In genomic region chr19:38134806-38135205, GRCm38 (mm10) we compare ENCODE assay signal across 24 mouse cellular contexts. TPM values are rescaled to one million over a fixed set of nuclear protein-coding genes. Genes with fewer than 3 reads are reported as not detected.
DNase-seq lines count a peak whose midpoint lies in the region; ATAC-seq and TF ChIP-seq lines count a peak whose summit lies in the region.
"Had no signal": no experiment of that assay in that cellular context is flagged by ENCODE, and none has a peak within 500 bp of the region (broad histone marks: within the 10 kb centered on the region; RNA-seq: fewer than 3 reads in every experiment).

No protein-coding gene starts in this region.

- TF ChIP-seq CTCF in liver, postnatal 0 days (IDR thresholded peaks at IDR 0.05; ENCODE audit: low read depth), result no peak

- no peak for TF ChIP-seq EP300 in liver, postnatal 0 days (IDR thresholded peaks at IDR 0.05; ENCODE audit: low read depth)

- H3K4me2 ChIP-seq in liver, embryonic 11.5 days, result no peak overlapping the region
- H3K4me2 ChIP-seq in liver, embryonic 12.5 days, result no peak overlapping the region
- 0 out of 2 replicates have a peak overlapping the region, but pooled peaks have one; percentile 26 for H3K4me2 ChIP-seq in liver, postnatal 0 days (ENCODE audit: low read depth, low read length)
- H3K4me2 ChIP-seq: embryonic facial prominence, embryonic 13.5 days; forebrain, embryonic 12.5 days; heart, embryonic 11.5 days; heart, embryonic 15.5 days; hindbrain, embryonic 14.5 days had no signal

- H3K9ac ChIP-seq in liver, embryonic 11.5 days (ENCODE audit: low read depth, low read length), result no peak overlapping the region
- no peak overlapping the region for H3K9ac ChIP-seq in liver, embryonic 12.5 days
- H3K9ac ChIP-seq in liver, postnatal 0 days (replicated peaks), result no peak overlapping the region
- H3K9ac ChIP-seq: embryonic facial prominence, embryonic 13.5 days; forebrain, embryonic 12.5 days; heart, embryonic 15.5 days; hindbrain, embryonic 14.5 days had no signal

- no peaks in the 10 kb centered on the region for H3K36me3 ChIP-seq in liver, embryonic 11.5 days (ENCODE audit: control insufficient read depth, insufficient read depth, low read length)
- no peaks in the 10 kb centered on the region for H3K36me3 ChIP-seq in liver, embryonic 12.5 days
- H3K36me3 ChIP-seq in liver, postnatal 0 days (replicated peaks; ENCODE audit: insufficient read depth, low read length), result no peaks in the 10 kb centered on the region
- H3K36me3 ChIP-seq: embryonic facial prominence, embryonic 13.5 days; forebrain, embryonic 12.5 days; heart, embryonic 15.5 days; hindbrain, embryonic 10.5 days had no signal

- 67% methylated on average over 6 of the region's 6 CpGs for WGBS in liver, embryonic 11.5 days
- WGBS in liver, embryonic 12.5 days (ENCODE audit: insufficient replicate concordance), result 65% methylated on average over 6 of the region's 6 CpGs
- WGBS in liver, postnatal 0 days (ENCODE audit: insufficient replicate concordance), result 56% methylated on average over 6 of the region's 6 CpGs

- H3K4me1 ChIP-seq in liver, embryonic 11.5 days (replicated peaks; ENCODE audit: control insufficient read depth, insufficient read depth, low read length), result no peaks in the 10 kb centered on the region
- no peaks in the 10 kb centered on the region for H3K4me1 ChIP-seq in liver, embryonic 12.5 days
- peaks cover 8% of the 10 kb centered on the region for H3K4me1 ChIP-seq in liver, postnatal 0 days (ENCODE audit: insufficient read depth)
- H3K4me1 ChIP-seq: embryonic facial prominence, embryonic 13.5 days; forebrain, embryonic 12.5 days; heart, embryonic 15.5 days had no signal

- no peaks in the 10 kb centered on the region for H3K9me3 ChIP-seq in liver, embryonic 11.5 days (ENCODE audit: control insufficient read depth, low read length)
- no peaks in the 10 kb centered on the region for H3K9me3 ChIP-seq in liver, embryonic 12.5 days (replicated peaks)
- no peaks in the 10 kb centered on the region for H3K9me3 ChIP-seq in liver, postnatal 0 days (ENCODE audit: low read length)
- H3K9me3 ChIP-seq: embryonic facial prominence, embryonic 13.5 days; forebrain, embryonic 12.5 days; heart, embryonic 15.5 days; hindbrain, embryonic 10.5 days had no signal

- H3K27me3 ChIP-seq in liver, embryonic 11.5 days (replicated peaks; ENCODE audit: control insufficient read depth, insufficient read depth, low read length), result no peaks in the 10 kb centered on the region
- no peaks in the 10 kb centered on the region for H3K27me3 ChIP-seq in liver, embryonic 12.5 days (replicated peaks)
- no peaks in the 10 kb centered on the region for H3K27me3 ChIP-seq in liver, postnatal 0 days (ENCODE audit: insufficient read depth, low read length)
- H3K27me3 ChIP-seq: embryonic facial prominence, embryonic 13.5 days; forebrain, embryonic 12.5 days had no signal

- H3K27ac ChIP-seq in liver, embryonic 11.5 days (ENCODE audit: low read depth, low read length), result peak overlapping the region; percentile 71
- H3K27ac ChIP-seq in liver, embryonic 12.5 days, result peak overlapping the region; percentile 64
- peak overlapping the region; percentile 76 for H3K27ac ChIP-seq in liver, postnatal 0 days (ENCODE audit: low read depth)
- H3K27ac ChIP-seq: embryonic facial prominence, embryonic 13.5 days; forebrain, embryonic 12.5 days; heart, adult 2 months; heart, embryonic 15.5 days; hindbrain, embryonic 10.5 days; hindbrain, embryonic 14.5 days had no signal

- no peak for ATAC-seq in liver, embryonic 11.5 days (replicated peaks; ENCODE audit: low FRiP score)
- ATAC-seq in liver, embryonic 12.5 days, result no peak; the same call in 1 of the 2 replicates
- ATAC-seq in liver, postnatal 0 days, result no peak
- ATAC-seq: forebrain, embryonic 16.5 days had no signal

- no peak for DNase-seq in liver, embryonic 11.5 days (ENCODE audit: low spot score)
- no peak for DNase-seq in liver
- DNase-seq in liver, postnatal 0 days, result no peak
- no peak for DNase-seq in gastrocnemius, postnatal 4 days (ENCODE audit: low spot score in 2 of 2)
- DNase-seq in right cerebral cortex, postnatal 25 days, result no peak
- no peak for DNase-seq in gastrocnemius, postnatal 10 days
- no peak for DNase-seq in spleen, adult 18-20 months
- DNase-seq: adrenal gland, adult 2 months; adrenal gland, postnatal 36 days; cerebellum, adult 11 months; cerebellum, adult 8-10 months; cerebellum, postnatal 25 days; gastrocnemius, postnatal 25 days; heart, adult 2 months; heart, postnatal 14 days had no signal

- no peak overlapping the region for H3K4me3 ChIP-seq in liver, embryonic 11.5 days (ENCODE audit: low read depth, low read length)
- H3K4me3 ChIP-seq in liver, embryonic 12.5 days, result no peak overlapping the region
- no peak overlapping the region for H3K4me3 ChIP-seq in liver, postnatal 0 days (ENCODE audit: low read depth, low read length)
- H3K4me3 ChIP-seq: embryonic facial prominence, embryonic 13.5 days; forebrain, embryonic 12.5 days; heart, adult 2 months; heart, embryonic 15.5 days; hindbrain, embryonic 10.5 days had no signal

RNA-seq across cellular contexts. Expression of gene Pde6c, which starts 2.2 kb away (rescaled TPM):
- 2.4 and 4.0 TPM in 2 replicates for polyA plus RNA-seq in liver, embryonic 11.5 days (2014; fragmentation: Nextera tagmentation; extraction: Ambion mirVana)
- 3.2 and 3.5 TPM in 2 replicates for polyA plus RNA-seq in liver, embryonic 12.5 days (2016; fragmentation: Nextera tagmentation; extraction: Ambion mirVana)
- 24.7 and 28.2 TPM in 2 replicates for polyA plus RNA-seq in liver, postnatal 0 days (2015; fragmentation: Nextera tagmentation; extraction: Ambion mirVana)
- total RNA-seq in gastrocnemius, postnatal 4 days (2021), result not detected
- not detected for total RNA-seq in gastrocnemius, postnatal 10 days (2021)
- total RNA-seq: adrenal gland, adult 2 months; adrenal gland, postnatal 36 days; ES-E14; gastrocnemius, postnatal 25 days; heart, adult 2 months; heart, postnatal 14 days had no signal
- polyA plus RNA-seq: adrenal gland, adult 2 months; embryonic facial prominence, embryonic 13.5 days; forebrain, embryonic 12.5 days; heart, adult 2 months; heart, embryonic 15.5 days; hindbrain, embryonic 10.5 days had no signal

RNA-seq across cellular contexts. Expression of gene Rbp4, which starts 9.7 kb away (rescaled TPM):
- polyA plus RNA-seq in liver, embryonic 11.5 days (2014; fragmentation: Nextera tagmentation; extraction: Ambion mirVana), result 1,416 and 1,448 TPM in 2 replicates
- polyA plus RNA-seq in liver, embryonic 12.5 days (2016; fragmentation: Nextera tagmentation; extraction: Ambion mirVana), result 1,432 and 1,434 TPM in 2 replicates
- polyA plus RNA-seq in liver, postnatal 0 days (2015; fragmentation: Nextera tagmentation; extraction: Ambion mirVana), result 7,568 and 8,084 TPM in 2 replicates
- total RNA-seq in gastrocnemius, postnatal 4 days (2021), result 10 to 100 TPM; 10.6 to 19.7 TPM
- total RNA-seq in gastrocnemius, postnatal 10 days (2021), result 1 to 10 TPM; 5.5 to 7.2 TPM

RNA-seq across cellular contexts. Expression of gene Ffar4, which starts 37.9 kb away (rescaled TPM):
- polyA plus RNA-seq in liver, embryonic 11.5 days (2014; fragmentation: Nextera tagmentation; extraction: Ambion mirVana), result 1.1 TPM in 2 replicates
- 0.18 and 0.54 TPM in 2 replicates for polyA plus RNA-seq in liver, embryonic 12.5 days (2016; fragmentation: Nextera tagmentation; extraction: Ambion mirVana)
- polyA plus RNA-seq in liver, postnatal 0 days (2015; fragmentation: Nextera tagmentation; extraction: Ambion mirVana), result 4.3 and 8.8 TPM in 2 replicates
- under 1 TPM in 1 of 2 experiments, not detected in 1; 0.31 TPM for total RNA-seq in gastrocnemius, postnatal 4 days (2021)
- under 1 TPM in 1 of 2 experiments, not detected in 1; 0.18 TPM for total RNA-seq in gastrocnemius, postnatal 10 days (2021)
- polyA plus RNA-seq: embryonic facial prominence, embryonic 13.5 days; forebrain, embryonic 12.5 days; forebrain, embryonic 16.5 days; heart, embryonic 11.5 days; hindbrain, embryonic 14.5 days had no signal
